Mouse (Mus musculus) midbrain, embryonic 12.5 days (tissue): ENCODE measurements around the gene Flad1. TPM values are rescaled to one million over a fixed set of nuclear protein-coding genes. Genes with fewer than 3 reads are reported as not detected.

ENCODE experiments used
- ATAC-seq: fragments of 200-750 bp; cut with Nextera tagmentation; 2 replicates; pipeline ENCODE4 v1.8.0; 2017; ENCODE audit warnings: low read depth, moderate TSS enrichment, moderate library complexity; ENCODE audit not compliant: low FRiP score
- H3K27ac ChIP-seq: fragments of 300-500 bp; sonication (generic); replicated peaks from 2 replicates; pipeline ENCODE4 v1.5.1; 2016; ENCODE audit warnings: mild to moderate bottlenecking
- H3K27me3 ChIP-seq: fragments of 300-500 bp; sonication (generic); 2 replicates; pipeline ENCODE4 v1.6.1; 2016; ENCODE audit warnings: mild to moderate bottlenecking
- H3K36me3 ChIP-seq: fragments of 300-500 bp; sonication (generic); 2 replicates; pipeline ENCODE4 v1.6.1; 2016
- H3K4me1 ChIP-seq: fragments of 300-500 bp; sonication (generic); 2 replicates; pipeline ENCODE4 v1.6.1; 2016
- H3K4me2 ChIP-seq: fragments of 300-500 bp; sonication (generic); replicated peaks from 2 replicates; pipeline ENCODE4 v1.6.1; 2016; ENCODE audit warnings: mild to moderate bottlenecking, moderate library complexity
- H3K4me3 ChIP-seq: fragments of 300-500 bp; sonication (generic); 2 replicates; pipeline ENCODE4 v1.5.1; 2016; ENCODE audit warnings: mild to moderate bottlenecking
- H3K9ac ChIP-seq: fragments of 300-500 bp; sonication (generic); replicated peaks from 2 replicates; pipeline ENCODE4 v1.6.1; 2016; ENCODE audit warnings: mild to moderate bottlenecking, moderate library complexity
- H3K9me3 ChIP-seq: fragments of 300-500 bp; sonication (generic); 2 replicates; pipeline ENCODE4 v1.6.1; 2016; ENCODE audit warnings: mild to moderate bottlenecking
- WGBS: fragments of 180-500 bp; shearing (Covaris S2); methylation state at CpG from one replicate; pipeline ENCODE4 v1.1.7; 2016; 5-methylcytosine and 5-hydroxymethylcytosine counted together
- polyA plus RNA-seq: library from polyadenylated mRNA; unstranded; fragments of >200 nt; fragmentation: Nextera tagmentation; extraction: Ambion mirVana; gene quantifications from 2 replicates; pipeline ENCODE4 v1.2.1, GENCODE M21; 2016

Flad1 gene
- 34.4 and 34.7 TPM in 2 replicates for polyA plus RNA-seq

- peak within 1 kb of the TSS; percentile 73 for H3K4me2 ChIP-seq
- no peaks in the 10 kb centered on the region for H3K9me3 ChIP-seq
- peak; percentile 99 for ATAC-seq
- H3K9ac ChIP-seq, result peak within 1 kb of the TSS; percentile 47
- peaks cover 39% of the 10 kb centered on the region for H3K36me3 ChIP-seq
- 7% methylated on average over 28 of the region's 28 CpGs for WGBS
- peaks cover 9% of the 10 kb centered on the region for H3K4me1 ChIP-seq
- H3K27me3 ChIP-seq, result no peaks in the 10 kb centered on the region
- H3K27ac ChIP-seq, result peak within 1 kb of the TSS; percentile 52; the same call in 1 of the 2 replicates
- peak within 1 kb of the TSS; percentile 54 for H3K4me3 ChIP-seq
These were observed at the start of gene Flad1 for GRCm38 (mm10) chr3:89411490-89412393. Flad1 (minus strand) TSS chr3:89411870.

GRCm38 (mm10) chr3:89458965-89459807, 47.5 kb upstream of the Flad1 start:
- Histone ChIP-seq H3K4me1 (peaks cover 17% of the 10 kb centered on the region), H3K36me3 (no peaks in the 10 kb centered on the region), H3K9me3 (no peaks in the 10 kb centered on the region), H3K9ac (peak overlapping the region; percentile 75), H3K27ac (peak overlapping the region; percentile 85), H3K4me2 (peak overlapping the region; percentile 75), H3K27me3 (no peaks in the 10 kb centered on the region), H3K4me3 (peak overlapping the region; percentile 69)
- 2% methylated on average over 35 of the region's 36 CpGs for WGBS
- peak; percentile 85 for ATAC-seq

GRCm38 (mm10) chr3:89458372-89458964, 46.8 kb upstream of the Flad1 start:
- Histone ChIP-seq H3K4me2 (peak overlapping the region; percentile 75), H3K27me3 (no peaks in the 10 kb centered on the region), H3K9me3 (no peaks in the 10 kb centered on the region), H3K9ac (no peak overlapping the region), H3K4me1 (peaks cover 17% of the 10 kb centered on the region), H3K36me3 (no peaks in the 10 kb centered on the region), H3K27ac (no peak overlapping the region), H3K4me3 (peak overlapping the region; percentile 69)
- 50% methylated on average over 13 of the region's 13 CpGs for WGBS
- ATAC-seq, result peak; percentile 7; the same call in 1 of the 2 replicates

- Histone ChIP-seq H3K4me1 (peaks cover 17% of the 10 kb centered on the region), H3K27ac (no peak overlapping the region), H3K9me3 (no peaks in the 10 kb centered on the region), H3K9ac (no peak overlapping the region), H3K4me3 (no peak overlapping the region), H3K27me3 (no peaks in the 10 kb centered on the region), H3K36me3 (no peaks in the 10 kb centered on the region), H3K4me2 (no peak overlapping the region)
- no peak for ATAC-seq
- 35% methylated on average over 10 of the region's 10 CpGs for WGBS
These were observed 45.3 kb upstream of the Flad1 start for GRCm38 (mm10) chr3:89456726-89457665.

GRCm38 (mm10) chr3:89455786-89456285, 44.2 kb upstream of the Flad1 start:
- Histone ChIP-seq H3K4me3 (no peak overlapping the region), H3K4me2 (no peak overlapping the region), H3K27ac (no peak overlapping the region), H3K4me1 (peaks cover 17% of the 10 kb centered on the region), H3K9me3 (no peaks in the 10 kb centered on the region), H3K27me3 (no peaks in the 10 kb centered on the region), H3K36me3 (no peaks in the 10 kb centered on the region), H3K9ac (no peak overlapping the region)
- 25% methylated on average over 1 of the region's 1 CpGs for WGBS
- ATAC-seq, result no peak

- H3K36me3 ChIP-seq, result no peaks in the 10 kb centered on the region
- H3K9ac ChIP-seq, result no peak within 1 kb of the TSS
- ATAC-seq, result no peak
- peaks cover 5% of the 10 kb centered on the region; the same call in 1 of the 2 replicates for H3K4me1 ChIP-seq
- H3K9me3 ChIP-seq, result no peaks in the 10 kb centered on the region
- no peaks in the 10 kb centered on the region for H3K27me3 ChIP-seq
- no peak within 1 kb of the TSS for H3K4me2 ChIP-seq
- H3K27ac ChIP-seq, result no peak within 1 kb of the TSS
- H3K4me3 ChIP-seq, result no peak within 1 kb of the TSS
- 61% methylated on average over 10 of the region's 10 CpGs for WGBS
These were observed 42.9 kb upstream of the Flad1 start, which contains the start of gene Pmvk for GRCm38 (mm10) chr3:89454401-89455177. Pmvk (plus strand) TSS chr3:89454541.

GRCm38 (mm10) chr3:89451916-89452315, 40.2 kb upstream of the Flad1 start:
- H3K9me3 ChIP-seq, result no peaks in the 10 kb centered on the region
- H3K27ac ChIP-seq, result 0 out of 2 replicates have a peak overlapping the region, but pooled peaks have one; percentile 15
- 0 out of 2 replicates have a peak, but pooled peaks cover 2% of the 10 kb centered on the region for H3K4me1 ChIP-seq
- ATAC-seq, result no peak
- H3K4me3 ChIP-seq, result no peak overlapping the region
- WGBS, result 91% methylated on average over 1 of the region's 1 CpGs
- H3K4me2 ChIP-seq, result no peak overlapping the region
- no peaks in the 10 kb centered on the region for H3K36me3 ChIP-seq
- H3K9ac ChIP-seq, result no peak overlapping the region
- H3K27me3 ChIP-seq, result no peaks in the 10 kb centered on the region

- no peaks in the 10 kb centered on the region for H3K9me3 ChIP-seq
- no peak overlapping the region for H3K4me3 ChIP-seq
- H3K9ac ChIP-seq, result no peak overlapping the region
- no peak overlapping the region for H3K27ac ChIP-seq
- no peak for ATAC-seq
- 47% methylated on average over 7 of the region's 7 CpGs for WGBS
- no peak overlapping the region for H3K4me2 ChIP-seq
- H3K27me3 ChIP-seq, result no peaks in the 10 kb centered on the region
- no peaks in the 10 kb centered on the region for H3K4me1 ChIP-seq
- no peaks in the 10 kb centered on the region for H3K36me3 ChIP-seq
These were observed 37.9 kb upstream of the Flad1 start for GRCm38 (mm10) chr3:89449541-89449940.

GRCm38 (mm10) chr3:89448720-89449537, 37.3 kb upstream of the Flad1 start:
- no peaks in the 10 kb centered on the region for H3K4me1 ChIP-seq
- H3K9me3 ChIP-seq, result no peaks in the 10 kb centered on the region
- WGBS, result 75% methylated on average over 13 of the region's 13 CpGs
- ATAC-seq, result no peak
- H3K4me2 ChIP-seq, result no peak overlapping the region
- no peaks in the 10 kb centered on the region for H3K36me3 ChIP-seq
- H3K27ac ChIP-seq, result no peak overlapping the region
- H3K27me3 ChIP-seq, result no peaks in the 10 kb centered on the region
- H3K4me3 ChIP-seq, result no peak overlapping the region
- no peak overlapping the region for H3K9ac ChIP-seq

- Histone ChIP-seq H3K4me3 (no peak overlapping the region), H3K27me3 (no peaks in the 10 kb centered on the region), H3K4me2 (no peak overlapping the region), H3K9ac (no peak overlapping the region), H3K9me3 (no peaks in the 10 kb centered on the region), H3K27ac (no peak overlapping the region), H3K4me1 (peaks cover 16% of the 10 kb centered on the region), H3K36me3 (no peaks in the 10 kb centered on the region)
- 92% methylated on average over 2 of the region's 2 CpGs for WGBS
- no peak for ATAC-seq
These were observed 29.0 kb upstream of the Flad1 start for GRCm38 (mm10) chr3:89440691-89441090.
